Mouse (Mus musculus) CH12.LX (cell line): ENCODE results near the gene Angptl8. TPM values are rescaled to one million over a fixed set of nuclear protein-coding genes. Genes with fewer than 3 reads are reported as not detected.

ENCODE experiments used
- DNase-seq: peaks from one replicate; pipeline ENCODE4 v3.0.0-alpha.2; 2013; ENCODE audit errors: extremely low read depth
- H3K27ac ChIP-seq: 2 replicates; pipeline ENCODE4 v1.5.1; 2012; ENCODE audit warnings: low read depth, mild to moderate bottlenecking, control low read depth, moderate library complexity; ENCODE audit not compliant: insufficient read depth
- H3K27me3 ChIP-seq: replicated peaks from 2 replicates; pipeline ENCODE3; 2012; ENCODE audit warnings: inconsistent platforms
- H3K36me3 ChIP-seq, 2 experiments: replicated peaks in 1 of 2; 2 replicates each; pipeline versions ENCODE3 to v1.6.1; 2012; ENCODE audit warnings: inconsistent platforms in 1 of 2, low read length in 1 of 2, mild to moderate bottlenecking in 1 of 2, mixed read lengths in 1 of 2, moderate library complexity in 1 of 2; ENCODE audit not compliant: control insufficient read depth in 1 of 2, insufficient read depth in 1 of 2
- H3K4me1 ChIP-seq, 2 experiments: 2 replicates each; pipeline ENCODE4 v1.6.1; 2012; ENCODE audit warnings: inconsistent platforms in 1 of 2, moderate library complexity in 1 of 2; ENCODE audit not compliant: insufficient read depth in 2 of 2, control insufficient read depth in 1 of 2
- H3K4me2 ChIP-seq: 2 replicates; pipeline ENCODE4 v1.6.1; 2012; ENCODE audit warnings: low read depth, mild to moderate bottlenecking, control low read depth; ENCODE audit not compliant: poor library complexity, insufficient read depth, severe bottlenecking
- H3K4me3 ChIP-seq, 3 experiments: fragments of 150-350 bp in 1 of 3; sonication (generic) in 1 of 3; replicated peaks in 1 of 3; 2 replicates each; pipeline versions ENCODE3 to v1.5.1; 2011 to 2012; ENCODE audit warnings: low read depth in 2 of 3, low read length in 2 of 3, mild to moderate bottlenecking in 2 of 3, moderate library complexity in 2 of 3, control low read depth in 1 of 3, improper control_type of control experiment in 1 of 3, inconsistent platforms in 1 of 3, mixed read lengths in 1 of 3; ENCODE audit not compliant: poor library complexity in 1 of 3
- H3K79me2 ChIP-seq: replicated peaks from 2 replicates; pipeline ENCODE4 v1.6.1; 2012; ENCODE audit warnings: mild to moderate bottlenecking, moderate library complexity; ENCODE audit not compliant: control insufficient read depth, poor library complexity, insufficient read depth, severe bottlenecking; ENCODE audit errors: extremely low read depth
- H3K9ac ChIP-seq: 2 replicates; pipeline ENCODE4 v1.6.1; 2012; ENCODE audit warnings: low read depth, mild to moderate bottlenecking, control low read depth, moderate library complexity; ENCODE audit not compliant: insufficient read depth
- H3K9me3 ChIP-seq: replicated peaks from 2 replicates; pipeline ENCODE3; 2012; ENCODE audit warnings: low read length, inconsistent platforms, mixed read lengths
- BHLHE40 ChIP-seq: IDR thresholded peaks from 2 replicates; pipeline ENCODE4 v1.6.1; 2011; ENCODE audit warnings: mild to moderate bottlenecking, low read depth, low read length, improper control_type of control experiment
- CHD1 ChIP-seq: IDR thresholded peaks from 2 replicates; pipeline ENCODE4 v1.6.1; 2012; ENCODE audit warnings: low read depth, low read length, improper control_type of control experiment, inconsistent platforms
- EP300 ChIP-seq: IDR thresholded peaks from 2 replicates; pipeline ENCODE4 v1.6.1; 2011; ENCODE audit warnings: low read length, improper control_type of control experiment
- ETS1 ChIP-seq: conservative IDR thresholded peaks from 2 replicates; pipeline ENCODE4 v1.6.1; 2012; ENCODE audit warnings: low read depth, mild to moderate bottlenecking, inconsistent platforms, low read length, improper control_type of control experiment, moderate library complexity
- JUN ChIP-seq: IDR thresholded peaks from 2 replicates; pipeline ENCODE4 v1.6.1; 2011; ENCODE audit warnings: low read depth, mild to moderate bottlenecking, low read length, improper control_type of control experiment, moderate library complexity; ENCODE audit not compliant: insufficient read depth
- JUND ChIP-seq: conservative IDR thresholded peaks from 2 replicates; pipeline ENCODE4 v1.6.1; 2011; ENCODE audit warnings: low read depth, low read length, improper control_type of control experiment
- MAFK ChIP-seq: IDR thresholded peaks from 2 replicates; pipeline ENCODE4 v1.6.1; 2011; ENCODE audit warnings: low read length, improper control_type of control experiment; ENCODE audit not compliant: insufficient replicate concordance
- MAX ChIP-seq: IDR thresholded peaks from 2 replicates; pipeline ENCODE4 v1.6.1; 2011; ENCODE audit warnings: low read length, improper control_type of control experiment
- MAZ ChIP-seq: IDR thresholded peaks from 2 replicates; pipeline ENCODE4 v1.6.1; 2012; ENCODE audit warnings: low read depth, mild to moderate bottlenecking, inconsistent platforms, low read length, improper control_type of control experiment, moderate library complexity
- POLR2AphosphoS2 ChIP-seq: IDR thresholded peaks from 2 replicates; pipeline ENCODE4 v1.6.1; 2011; ENCODE audit warnings: low read depth, low read length, improper control_type of control experiment
- RCOR1 ChIP-seq: conservative IDR thresholded peaks from 2 replicates; pipeline ENCODE4 v1.6.1; 2012; ENCODE audit warnings: low read depth, mild to moderate bottlenecking, inconsistent platforms, low read length, improper control_type of control experiment
- SIN3A ChIP-seq: IDR thresholded peaks from 2 replicates; pipeline ENCODE4 v1.6.1; 2012; ENCODE audit warnings: low read length, improper control_type of control experiment, inconsistent platforms
- SMC3 ChIP-seq: IDR thresholded peaks from 2 replicates; pipeline ENCODE4 v1.6.1; 2011; ENCODE audit warnings: low read depth, low read length, improper control_type of control experiment
- TBP ChIP-seq: conservative IDR thresholded peaks from 2 replicates; pipeline ENCODE4 v1.6.1; 2011; ENCODE audit warnings: low read depth, low read length, improper control_type of control experiment
- TCF12 ChIP-seq: IDR thresholded peaks from 2 replicates; pipeline ENCODE4 v1.6.1; 2014; ENCODE audit warnings: low read depth, mild to moderate bottlenecking, inconsistent platforms, low read length, improper control_type of control experiment
- USF1 ChIP-seq: IDR thresholded peaks from 2 replicates; pipeline ENCODE4 v1.6.1; 2014; ENCODE audit warnings: low read depth, mild to moderate bottlenecking, inconsistent platforms, low read length, improper control_type of control experiment
- USF2 ChIP-seq: conservative IDR thresholded peaks from 2 replicates; pipeline ENCODE4 v1.6.1; 2011; ENCODE audit warnings: low read depth, low read length, improper control_type of control experiment
- dilution Hi-C: fragments of 300-500 bp; cut with MboI; formaldehyde crosslinking; loops from 2 replicates; pipeline ENCODE4 v1.14.3; 2020; ENCODE audit warnings: low sequenced_read_pairs; ENCODE audit not compliant: extremely low pct_unique_long_range_greater_than_20kb, extremely low pct_ligation_motif_present
- in situ Hi-C: fragments of 300-500 bp; cut with MboI; formaldehyde crosslinking; loops from 3 replicates; pipeline ENCODE4 v1.14.3; 2019; ENCODE audit warnings: low sequenced_read_pairs, low pct_ligation_motif_present, low pct_unique_long_range_greater_than_20kb, mixed read lengths
- polyA plus RNA-seq: library from polyadenylated mRNA; unstranded; fragments of >175 nt; gene quantifications from 2 replicates; pipeline ENCODE4 v1.2.1, GENCODE M21; 2012; ENCODE audit warnings: low read depth; ENCODE audit not compliant: insufficient read length
- total RNA-seq, 2 experiments: library from RNA; depleted of rRNA; stranded (reverse); fragments of 300-350 nt in 1 of 2; fragments of >200 nt in 1 of 2; gene quantifications; 2 replicates each; pipeline ENCODE4 v1.2.3; 2012 to 2014

The Angptl8 gene
- total and polyA plus RNA-seq, 3 experiments = not detected

- H3K4me2 ChIP-seq = no peak overlapping the region
- no peak overlapping the region for H3K4me3 ChIP-seq
- no peaks in the 10 kb centered on the region for H3K36me3 ChIP-seq
- DNase-seq = no peak
- H3K9ac ChIP-seq = no peak overlapping the region
- H3K27ac ChIP-seq = no peak overlapping the region
- peaks cover 9% of the 10 kb centered on the region for H3K9me3 ChIP-seq
- H3K27me3 ChIP-seq = peaks cover 46% of the 10 kb centered on the region
- H3K79me2 ChIP-seq = no peaks in the 10 kb centered on the region
- in situ Hi-C loops (no loop called here), dilution Hi-C loops (no loop called here)
- TF ChIP-seq RCOR1 (no peak), TCF12 (no peak), SIN3A (no peak), USF2 (no peak), POLR2AphosphoS2 (no peak), MAZ (no peak), USF1 (no peak), JUN (no peak), ETS1 (no peak), BHLHE40 (no peak), SMC3 (no peak), MAX (no peak), CHD1 (no peak), MAFK (no peak)
- 0 out of 4 replicates have a peak, but pooled peaks cover 0 to 2% of the 10 kb centered on the region in 2 experiments for H3K4me1 ChIP-seq
Measured at GRCm38 (mm10) chr9:21865673-21866398, 30.5 kb downstream of the Angptl8 start.

GRCm38 (mm10) chr9:21866641-21867040 is 31.3 kb downstream of the Angptl8 start:
- H3K27ac ChIP-seq = no peak overlapping the region
- H3K4me3 ChIP-seq = no peak overlapping the region
- H3K79me2 ChIP-seq = no peaks in the 10 kb centered on the region
- H3K36me3 ChIP-seq = no peaks in the 10 kb centered on the region
- no peak for DNase-seq
- in situ Hi-C loops = no loop called here
- peaks cover 52% of the 10 kb centered on the region for H3K27me3 ChIP-seq
- H3K4me1 ChIP-seq = 0 out of 4 replicates have a peak, but pooled peaks cover 0 to 2% of the 10 kb centered on the region in 2 experiments
- TF ChIP-seq RCOR1 (no peak), JUN (no peak), TBP (no peak), MAZ (no peak), JUND (no peak), EP300 (no peak), MAFK (no peak)
- H3K9ac ChIP-seq = no peak overlapping the region
- H3K4me2 ChIP-seq = no peak overlapping the region
- peaks cover 9% of the 10 kb centered on the region for H3K9me3 ChIP-seq
- dilution Hi-C loops = no loop called here
